Mouse (Mus musculus) layer of hippocampus, adult 2 months (tissue): Measurements from ENCODE around the gene Gm10778. TPM values are rescaled to one million over a fixed set of nuclear protein-coding genes. Genes with fewer than 3 reads are reported as not detected.

Source experiments
- DNase-seq, 2 experiments: peaks; one replicate each; pipeline ENCODE4 v3.0.0; 2022; ENCODE audit warnings: low spot score in 2 of 2
- H3K27ac ChIP-seq: fragments of 200-600 bp; 2 replicates; pipeline ENCODE4 v1.8.1; 2022
- H3K4me3 ChIP-seq: fragments of 200-600 bp; 2 replicates; pipeline ENCODE4 v1.8.1; 2022; ENCODE audit warnings: mild to moderate bottlenecking
- CTCF ChIP-seq: fragments of 200-600 bp; conservative IDR thresholded peaks from 2 replicates; pipeline ENCODE4 v1.8.1; 2022; ENCODE audit warnings: antibody characterized with exemption, mild to moderate bottlenecking, moderate library complexity
- long read RNA-seq, 2 experiments: library from polyadenylated mRNA; stranded (forward); transcript quantifications; one replicate each; pipeline ENCODE4 v2.0.0; 2021; ENCODE audit warnings: borderline mapping rate in 2 of 2
- total RNA-seq, 2 experiments: library from RNA; stranded (reverse); gene quantifications; 2 replicates each; pipeline ENCODE4 v1.2.3; 2021

The Gm10778 gene
- 1 to 10 TPM; 3.6 to 5.0 TPM for total RNA-seq
- long read RNA-seq, experiment 1, full-length matches to known transcripts = 1 of 1 reads
- long read RNA-seq, experiment 1, partial matches to known transcripts = 0 of 1 reads
- long read RNA-seq, experiment 1, other reads (novel, unspliced or antisense) = 0 of 1 reads
- long read RNA-seq, experiment 2, full-length matches to known transcripts = 2 of 3 reads
- long read RNA-seq, experiment 2, partial matches to known transcripts = 0 of 3 reads
- long read RNA-seq, experiment 2, other reads (novel, unspliced or antisense) = 1 of 3 reads

- H3K27ac ChIP-seq = peak within 1 kb of the TSS; percentile 89
- H3K4me3 ChIP-seq = peak within 1 kb of the TSS; percentile 59
- DNase-seq = peak; percentile 84 to 89
These were observed at the start of gene Gm10778 for GRCm38 (mm10) chr10:81648803-81649775. Gene Gm10778 (plus strand): TSS chr10:81649059.

- Histone ChIP-seq H3K27ac (no peak overlapping the region), H3K4me3 (no peak overlapping the region)
- no peak for DNase-seq
- TF ChIP-seq CTCF = no peak
These were observed 49.2 kb upstream of the Gm10778 start for GRCm38 (mm10) chr10:81599630-81600029.

GRCm38 (mm10) chr10:81600096-81600495 is 48.8 kb upstream of the Gm10778 start:
- no peak overlapping the region for H3K27ac ChIP-seq
- TF ChIP-seq CTCF = no peak
- H3K4me3 ChIP-seq = no peak overlapping the region
- DNase-seq = no peak

- no peak for TF ChIP-seq CTCF
- DNase-seq = peak; percentile 92
- H3K27ac ChIP-seq = 0 out of 2 replicates have a peak within 1 kb of the TSS, but pooled peaks have one; percentile 5
- peak within 1 kb of the TSS; percentile 42 for H3K4me3 ChIP-seq
These were observed 48.1 kb upstream of the Gm10778 start, which contains the start of gene Tle6 for GRCm38 (mm10) chr10:81600738-81601203. Gene Tle6 (minus strand): TSS chr10:81601073.

- TF ChIP-seq CTCF = no peak
- Histone ChIP-seq H3K4me3 (peak overlapping the region; percentile 42), H3K27ac (no peak overlapping the region)
- DNase-seq = no peak
These were observed 47.4 kb upstream of the Gm10778 start for GRCm38 (mm10) chr10:81601396-81601905.

- Histone ChIP-seq H3K27ac (no peak overlapping the region), H3K4me3 (no peak overlapping the region)
- peak; percentile 80 for TF ChIP-seq CTCF
- DNase-seq = peak; percentile 37 to 52
These were observed 46.1 kb upstream of the Gm10778 start for GRCm38 (mm10) chr10:81602741-81603151.

- DNase-seq = no peak
- Histone ChIP-seq H3K27ac (peak overlapping the region; percentile 73; the same call in 1 of the 2 replicates), H3K4me3 (peak overlapping the region; percentile 39; the same call in 1 of the 2 replicates)
- no peak for TF ChIP-seq CTCF
These were observed 44.6 kb upstream of the Gm10778 start for GRCm38 (mm10) chr10:81604019-81604967.

- peak; percentile 75 for TF ChIP-seq CTCF
- peak overlapping the region; percentile 89 for H3K27ac ChIP-seq
- DNase-seq = peak; percentile 89
- H3K4me3 ChIP-seq = peak overlapping the region; percentile 60
These were observed 43.7 kb upstream of the Gm10778 start for GRCm38 (mm10) chr10:81604968-81605665.

GRCm38 (mm10) chr10:81605666-81605973 is 43.2 kb upstream of the Gm10778 start:
- peak overlapping the region; percentile 89 for H3K27ac ChIP-seq
- TF ChIP-seq CTCF = no peak; the same call in 1 of the 2 replicates
- H3K4me3 ChIP-seq = peak overlapping the region; percentile 60
- peak in 1 of 2 experiments; percentile 49 for DNase-seq

GRCm38 (mm10) chr10:81605974-81606751 is 42.7 kb upstream of the Gm10778 start, which contains the start of gene BC025920:
Gene BC025920 (plus strand): TSS chr10:81606270.
- TF ChIP-seq CTCF = no peak
- H3K27ac ChIP-seq = peak within 1 kb of the TSS; percentile 96
- H3K4me3 ChIP-seq = peak within 1 kb of the TSS; percentile 60
- DNase-seq = peak; percentile 92 to 98
